Mouse (Mus musculus): ENCODE data around the gene Nmb. TPM values are rescaled to one million over a fixed set of nuclear protein-coding genes. Genes with fewer than 3 reads are reported as not detected.

Nmb gene
- total and polyA plus RNA-seq, 3 experiments, result 4.9 to 9.8 (median 7.5) TPM

DNA sequence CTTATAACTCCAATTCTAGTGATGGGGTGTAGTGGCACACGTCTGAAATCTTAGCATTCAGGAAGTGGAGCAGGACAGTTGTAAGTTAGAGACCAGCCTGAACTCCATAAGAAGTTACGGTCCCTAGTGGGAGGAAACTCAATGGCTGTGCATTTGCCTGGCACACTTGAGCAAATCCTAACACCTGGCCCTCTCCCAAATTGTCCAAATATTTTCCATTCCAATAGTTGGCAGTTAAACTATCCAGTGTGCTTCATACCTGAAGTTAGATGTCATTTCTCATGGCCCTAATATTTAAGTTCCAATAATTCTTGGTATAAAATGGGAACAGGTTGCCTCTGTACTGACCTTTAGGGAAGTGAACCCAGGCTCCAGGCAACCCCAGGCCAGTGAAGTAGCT, 36.2 kb downstream of the Nmb start:
- WGBS, result 63% methylated on average over 2 of the region's 2 CpGs
- intact Hi-C loops (cut with DNase I), result no loop called here
- peaks cover 7% of the 10 kb centered on the region for H3K4me1 ChIP-seq (ENCODE audit: control insufficient read depth, insufficient read depth, low read length)
- H3K9ac ChIP-seq (ENCODE audit: low read depth, low read length), result no peak overlapping the region
- DNase-seq, result no peak
- H3K79me2 ChIP-seq (replicated peaks; ENCODE audit: control insufficient read depth, insufficient read depth, low read length), result no peaks in the 10 kb centered on the region
- H3K36me3 ChIP-seq (ENCODE audit: control insufficient read depth, insufficient read depth, low read length), result peaks cover 2% of the 10 kb centered on the region; the same call in 1 of the 2 replicates
- TF ChIP-seq POLR2A (IDR thresholded peaks at IDR 0.05; ENCODE audit: insufficient read depth, low read depth, low read length) (no peak), CTCF (IDR thresholded peaks at IDR 0.05) (no peak), EP300 (IDR thresholded peaks at IDR 0.05; ENCODE audit: insufficient read depth, low read depth, low read length) (no peak)
- H3K27me3 ChIP-seq (ENCODE audit: control insufficient read depth, insufficient read depth, low read length), result no peaks in the 10 kb centered on the region
- no peak overlapping the region for H3K27ac ChIP-seq
- no peak overlapping the region for H3K4me3 ChIP-seq

DNA sequence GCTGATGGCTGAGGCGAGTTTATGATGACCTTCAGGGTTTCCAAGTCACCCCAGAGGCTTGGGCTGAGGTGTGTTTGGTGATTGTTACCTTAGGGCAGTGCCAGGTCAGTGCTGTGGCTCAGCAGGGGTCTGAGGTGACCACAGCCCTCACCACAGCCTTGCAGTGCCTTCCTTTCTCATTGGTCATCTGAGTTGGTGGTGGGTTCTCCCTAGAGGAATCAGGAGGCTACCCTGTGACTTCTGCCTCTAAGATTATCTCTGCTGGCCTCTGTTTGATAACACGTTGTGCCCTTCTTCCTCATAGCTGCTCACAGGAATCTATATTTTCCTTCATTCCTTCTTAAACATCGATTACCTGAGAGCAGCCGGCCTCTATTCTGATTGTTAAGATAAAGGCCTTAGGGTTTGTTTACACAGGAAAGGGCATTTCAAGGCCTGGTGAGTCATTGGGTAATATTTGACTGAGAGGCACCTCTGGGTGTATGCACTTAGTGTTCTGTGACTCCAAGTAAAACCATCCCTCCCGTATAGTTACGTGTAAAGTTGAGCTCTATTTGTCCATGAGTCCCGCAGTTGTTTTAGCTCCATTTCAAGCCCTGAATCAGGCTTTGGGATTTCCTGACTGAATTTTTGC, 38.2 kb downstream of the Nmb start:
- Histone ChIP-seq H3K79me2 (replicated peaks; ENCODE audit: control insufficient read depth, insufficient read depth, low read length) (no peaks in the 10 kb centered on the region), H3K27ac (no peak overlapping the region), H3K9ac (ENCODE audit: low read depth, low read length) (no peak overlapping the region), H3K4me1 (ENCODE audit: control insufficient read depth, insufficient read depth, low read length) (peaks cover 11% of the 10 kb centered on the region), H3K27me3 (ENCODE audit: control insufficient read depth, insufficient read depth, low read length) (no peaks in the 10 kb centered on the region), H3K4me3 (no peak overlapping the region), H3K36me3 (ENCODE audit: control insufficient read depth, insufficient read depth, low read length) (peaks cover 2% of the 10 kb centered on the region; the same call in 1 of the 2 replicates)
- 65% methylated on average over 7 of the region's 7 CpGs for WGBS
- no peak for DNase-seq
- intact Hi-C loops (cut with DNase I), result no loop called here
- TF ChIP-seq POLR2A (IDR thresholded peaks at IDR 0.05; ENCODE audit: insufficient read depth, low read depth, low read length), result no peak
- no peak for TF ChIP-seq EP300 (IDR thresholded peaks at IDR 0.05; ENCODE audit: insufficient read depth, low read depth, low read length)
- TF ChIP-seq CTCF (IDR thresholded peaks at IDR 0.05), result no peak

DNA sequence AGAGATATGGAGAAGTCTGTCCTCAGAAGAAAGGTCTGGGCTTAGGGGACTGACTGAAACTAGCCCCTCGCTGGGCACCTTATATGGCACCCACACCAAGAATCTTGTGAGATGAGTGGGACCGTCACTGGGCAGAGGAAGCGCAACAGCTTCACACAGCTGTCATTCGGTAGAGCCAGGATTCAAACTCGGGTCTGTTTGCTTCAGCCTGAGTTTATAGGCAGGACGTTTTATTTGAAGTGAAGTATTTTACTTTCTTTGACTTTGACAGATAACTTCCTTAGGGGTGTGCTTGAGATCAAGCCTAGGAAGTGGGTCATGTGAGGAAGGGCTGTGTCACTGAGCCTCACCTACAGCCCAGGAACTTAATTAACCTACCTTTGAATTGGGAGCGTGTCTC, 39.4 kb downstream of the Nmb start:
- intact Hi-C loops (cut with DNase I), result no loop called here
- H3K4me3 ChIP-seq, result no peak overlapping the region
- peak overlapping the region; percentile 28; the same call in 1 of the 2 replicates for H3K27ac ChIP-seq

DNA sequence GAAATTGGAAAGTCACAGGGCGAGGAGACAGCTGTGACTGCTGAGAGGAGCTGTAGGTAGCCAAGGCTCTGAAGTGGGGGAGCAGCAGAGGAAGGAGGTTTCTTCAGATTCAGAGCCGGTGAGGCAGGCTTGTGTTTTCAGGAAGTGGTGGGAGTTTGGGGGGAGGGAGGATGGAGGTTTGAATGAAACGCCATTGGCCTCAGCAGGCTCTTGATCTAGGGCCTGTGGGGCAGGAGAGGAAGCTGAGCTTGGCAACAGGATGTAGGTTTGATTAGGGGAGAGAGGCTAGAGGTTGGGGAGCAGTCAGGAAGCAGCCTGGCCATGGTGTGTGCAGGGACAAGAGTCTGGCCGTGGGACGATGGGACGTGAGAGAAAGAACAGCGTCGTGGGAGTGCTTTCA, 40.0 kb downstream of the Nmb start:
- peak overlapping the region; percentile 57 for H3K27ac ChIP-seq
- TF ChIP-seq EP300 (IDR thresholded peaks at IDR 0.05; ENCODE audit: insufficient read depth, low read depth, low read length), result no peak
- no peak for TF ChIP-seq CTCF (IDR thresholded peaks at IDR 0.05)
- TF ChIP-seq POLR2A (IDR thresholded peaks at IDR 0.05; ENCODE audit: insufficient read depth, low read depth, low read length), result no peak
- peak; percentile 25 to 31 for DNase-seq
- H3K27me3 ChIP-seq (ENCODE audit: control insufficient read depth, insufficient read depth, low read length), result no peaks in the 10 kb centered on the region
- 0 out of 2 replicates have a peak, but pooled peaks cover 1% of the 10 kb centered on the region for H3K79me2 ChIP-seq (replicated peaks; ENCODE audit: control insufficient read depth, insufficient read depth, low read length)
- H3K9ac ChIP-seq (ENCODE audit: low read depth, low read length), result no peak overlapping the region; the same call in 1 of the 2 replicates
- intact Hi-C loops (cut with DNase I), result loop anchor here (5.0 kb wide), 1 partner anchor 127 kb away; the partner anchor contains the start of gene Zfp592
- peaks cover 13% of the 10 kb centered on the region for H3K4me1 ChIP-seq (ENCODE audit: control insufficient read depth, insufficient read depth, low read length)
- WGBS, result 23% methylated on average over 8 of the region's 8 CpGs
- peaks cover 2% of the 10 kb centered on the region; the same call in 1 of the 2 replicates for H3K36me3 ChIP-seq (ENCODE audit: control insufficient read depth, insufficient read depth, low read length)
- H3K4me3 ChIP-seq, result no peak overlapping the region

More for the DNA sequence above, 39.4 kb downstream of the Nmb start:
- no peak overlapping the region for H3K9ac ChIP-seq (ENCODE audit: low read depth, low read length)
- TF ChIP-seq CTCF (IDR thresholded peaks at IDR 0.05) (no peak), EP300 (IDR thresholded peaks at IDR 0.05; ENCODE audit: insufficient read depth, low read depth, low read length) (no peak), POLR2A (IDR thresholded peaks at IDR 0.05; ENCODE audit: insufficient read depth, low read depth, low read length) (no peak)
- DNase-seq, result no peak
- H3K27me3 ChIP-seq (ENCODE audit: control insufficient read depth, insufficient read depth, low read length), result no peaks in the 10 kb centered on the region
- peaks cover 2% of the 10 kb centered on the region; the same call in 1 of the 2 replicates for H3K36me3 ChIP-seq (ENCODE audit: control insufficient read depth, insufficient read depth, low read length)
- peaks cover 12% of the 10 kb centered on the region for H3K4me1 ChIP-seq (ENCODE audit: control insufficient read depth, insufficient read depth, low read length)
- WGBS, result 76% methylated on average over 7 of the region's 7 CpGs
- H3K79me2 ChIP-seq (replicated peaks; ENCODE audit: control insufficient read depth, insufficient read depth, low read length), result 0 out of 2 replicates have a peak, but pooled peaks cover 1% of the 10 kb centered on the region

DNA sequence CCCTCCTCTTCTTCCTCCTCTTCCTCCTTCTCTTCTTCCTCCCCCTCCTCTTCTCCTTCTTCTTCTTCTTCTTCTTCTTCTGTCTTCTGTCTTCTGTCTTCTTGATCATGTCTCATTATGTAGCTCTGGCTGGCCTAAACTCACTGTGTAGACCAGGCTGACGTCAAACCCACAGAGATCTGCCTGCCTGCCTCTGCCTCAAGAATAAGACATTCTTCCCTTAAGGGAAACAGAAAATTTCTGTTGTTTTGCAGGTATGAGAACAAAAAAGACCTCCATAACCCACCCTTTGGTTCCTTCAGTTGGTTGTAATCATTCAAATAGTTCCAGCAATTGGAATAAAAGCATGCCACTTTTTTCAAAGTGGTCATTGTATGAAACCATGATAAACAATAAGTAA, 40.7 kb downstream of the Nmb start:
- Histone ChIP-seq H3K27me3 (ENCODE audit: control insufficient read depth, insufficient read depth, low read length) (no peaks in the 10 kb centered on the region), H3K79me2 (replicated peaks; ENCODE audit: control insufficient read depth, insufficient read depth, low read length) (0 out of 2 replicates have a peak, but pooled peaks cover 1% of the 10 kb centered on the region), H3K4me3 (no peak overlapping the region), H3K9ac (ENCODE audit: low read depth, low read length) (no peak overlapping the region), H3K27ac (peak overlapping the region; percentile 57; the same call in 1 of the 2 replicates), H3K36me3 (ENCODE audit: control insufficient read depth, insufficient read depth, low read length) (peaks cover 2% of the 10 kb centered on the region; the same call in 1 of the 2 replicates), H3K4me1 (ENCODE audit: control insufficient read depth, insufficient read depth, low read length) (peaks cover 13% of the 10 kb centered on the region)
- intact Hi-C loops (cut with DNase I), result loop anchor here (5.0 kb wide), 1 partner anchor 128 kb away; the partner anchor contains the start of gene Zfp592
- no peak for DNase-seq
- TF ChIP-seq EP300 (IDR thresholded peaks at IDR 0.05; ENCODE audit: insufficient read depth, low read depth, low read length), result no peak
- TF ChIP-seq CTCF (IDR thresholded peaks at IDR 0.05), result no peak
- no peak for TF ChIP-seq POLR2A (IDR thresholded peaks at IDR 0.05; ENCODE audit: insufficient read depth, low read depth, low read length)
- WGBS, result 41% methylated on average over 1 of the region's 1 CpGs

DNA sequence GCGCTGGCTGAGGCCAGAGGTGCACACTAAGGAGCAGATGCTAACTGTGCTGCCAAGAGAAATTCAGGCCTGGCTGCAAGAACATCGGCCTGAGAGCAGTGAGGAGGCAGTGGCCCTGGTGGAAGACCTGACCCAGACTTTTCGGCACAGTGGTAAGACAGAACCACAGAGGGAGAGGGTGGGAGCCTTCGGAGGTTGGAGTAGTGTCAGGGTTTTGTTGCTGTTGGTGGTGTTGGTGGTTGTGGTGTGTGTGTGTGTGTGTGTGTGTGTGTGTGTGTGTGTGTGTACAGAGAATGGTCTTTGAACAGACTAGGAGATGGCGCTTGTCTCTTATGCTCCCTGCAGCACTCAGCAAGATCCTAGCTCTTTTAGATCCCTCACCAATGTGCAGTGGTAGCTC, 41.4 kb downstream of the Nmb start:
- H3K27ac ChIP-seq, result no peak overlapping the region; the same call in 1 of the 2 replicates

More for the DNA sequence above, 41.4 kb downstream of the Nmb start:
- intact Hi-C loops (cut with DNase I), result loop anchor here (5.0 kb wide), 1 partner anchor 129 kb away; the partner anchor contains the start of gene Zfp592
- Histone ChIP-seq H3K79me2 (replicated peaks; ENCODE audit: control insufficient read depth, insufficient read depth, low read length) (0 out of 2 replicates have a peak, but pooled peaks cover 1% of the 10 kb centered on the region), H3K4me1 (ENCODE audit: control insufficient read depth, insufficient read depth, low read length) (peaks cover 13% of the 10 kb centered on the region), H3K9ac (ENCODE audit: low read depth, low read length) (peak overlapping the region; percentile 43; the same call in 1 of the 2 replicates), H3K36me3 (ENCODE audit: control insufficient read depth, insufficient read depth, low read length) (peaks cover 2% of the 10 kb centered on the region; the same call in 1 of the 2 replicates), H3K27me3 (ENCODE audit: control insufficient read depth, insufficient read depth, low read length) (no peaks in the 10 kb centered on the region), H3K4me3 (no peak overlapping the region)
- no peak for TF ChIP-seq EP300 (IDR thresholded peaks at IDR 0.05; ENCODE audit: insufficient read depth, low read depth, low read length)
- TF ChIP-seq CTCF (IDR thresholded peaks at IDR 0.05), result no peak
- no peak for TF ChIP-seq POLR2A (IDR thresholded peaks at IDR 0.05; ENCODE audit: insufficient read depth, low read depth, low read length)
- WGBS, result 55% methylated on average over 5 of the region's 5 CpGs
- peak in 1 of 2 experiments; percentile 24 for DNase-seq

Data from heart, adult 2 months (tissue).